Mouse (Mus musculus): ENCODE measurements around the gene Sbf2. TPM values are rescaled to one million over a fixed set of nuclear protein-coding genes. Genes with fewer than 3 reads are reported as not detected.

Sbf2 gene
- polyA plus RNA-seq, 1 experiment from 2014 or later = 44.0 TPM

GRCm38 (mm10) chr7:110288191-110288604, 326.5 kb downstream of the Sbf2 start:
- no peaks in the 10 kb centered on the region for H3K4me1 ChIP-seq (ENCODE audit: control insufficient read depth, insufficient read depth, low read length)
- H3K27me3 ChIP-seq (replicated peaks; ENCODE audit: control insufficient read depth, insufficient read depth, low read length) = no peaks in the 10 kb centered on the region
- no peak overlapping the region for H3K4me3 ChIP-seq (ENCODE audit: low read depth, low read length)
- H3K4me2 ChIP-seq (ENCODE audit: low read length) = no peak overlapping the region
- no peak overlapping the region for H3K9ac ChIP-seq (ENCODE audit: low read length)
- 88% methylated on average over 4 of the region's 4 CpGs for WGBS
- DNase-seq (ENCODE audit: low spot score) (no peak), ATAC-seq (no peak)
- no peak overlapping the region for H3K27ac ChIP-seq (ENCODE audit: low read depth, low read length)
- no peaks in the 10 kb centered on the region for H3K9me3 ChIP-seq (replicated peaks; ENCODE audit: control insufficient read depth, low read length)
- H3K36me3 ChIP-seq (ENCODE audit: control insufficient read depth, insufficient read depth, low read length) = no peaks in the 10 kb centered on the region

DNA sequence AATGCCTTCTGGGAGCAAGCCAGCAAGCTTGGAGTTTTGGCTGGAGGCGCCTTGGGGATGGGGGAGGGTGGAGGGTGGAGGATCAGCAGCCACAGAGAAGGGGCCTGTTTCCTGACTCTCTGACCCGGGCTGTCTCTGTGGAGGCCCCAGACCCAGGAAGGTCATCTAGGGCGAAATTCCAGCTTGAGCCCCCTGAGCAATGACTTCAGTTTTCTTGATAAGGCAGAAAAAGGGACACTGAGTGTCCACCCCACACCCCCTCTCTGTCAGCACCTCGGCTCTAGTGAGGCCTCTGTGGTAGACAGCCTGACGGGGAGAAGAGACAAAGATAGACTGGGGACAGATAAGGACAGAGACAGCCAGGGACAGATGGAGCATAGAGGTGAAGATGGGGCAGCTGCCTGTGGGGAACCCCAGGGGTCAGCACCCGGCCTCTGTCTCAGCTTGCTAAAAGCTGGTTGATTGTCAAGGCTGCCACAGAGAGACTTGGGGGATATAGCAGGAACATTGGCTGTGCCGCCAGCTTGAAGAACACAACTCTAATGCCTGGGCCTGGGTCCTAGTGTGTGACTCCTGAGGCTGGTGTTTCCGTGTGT, 327.1 kb downstream of the Sbf2 start:
- Histone ChIP-seq H3K9ac (ENCODE audit: low read length) (no peak overlapping the region), H3K4me3 (ENCODE audit: low read depth, low read length) (no peak overlapping the region), H3K27me3 (replicated peaks; ENCODE audit: control insufficient read depth, insufficient read depth, low read length) (no peaks in the 10 kb centered on the region), H3K27ac (ENCODE audit: low read depth, low read length) (no peak overlapping the region), H3K4me2 (ENCODE audit: low read length) (no peak overlapping the region), H3K9me3 (replicated peaks; ENCODE audit: control insufficient read depth, low read length) (no peaks in the 10 kb centered on the region), H3K36me3 (ENCODE audit: control insufficient read depth, insufficient read depth, low read length) (no peaks in the 10 kb centered on the region), H3K4me1 (ENCODE audit: control insufficient read depth, insufficient read depth, low read length) (no peaks in the 10 kb centered on the region)
- ATAC-seq (no peak), DNase-seq (ENCODE audit: low spot score) (no peak)
- 75% methylated on average over 8 of the region's 8 CpGs for WGBS

DNA sequence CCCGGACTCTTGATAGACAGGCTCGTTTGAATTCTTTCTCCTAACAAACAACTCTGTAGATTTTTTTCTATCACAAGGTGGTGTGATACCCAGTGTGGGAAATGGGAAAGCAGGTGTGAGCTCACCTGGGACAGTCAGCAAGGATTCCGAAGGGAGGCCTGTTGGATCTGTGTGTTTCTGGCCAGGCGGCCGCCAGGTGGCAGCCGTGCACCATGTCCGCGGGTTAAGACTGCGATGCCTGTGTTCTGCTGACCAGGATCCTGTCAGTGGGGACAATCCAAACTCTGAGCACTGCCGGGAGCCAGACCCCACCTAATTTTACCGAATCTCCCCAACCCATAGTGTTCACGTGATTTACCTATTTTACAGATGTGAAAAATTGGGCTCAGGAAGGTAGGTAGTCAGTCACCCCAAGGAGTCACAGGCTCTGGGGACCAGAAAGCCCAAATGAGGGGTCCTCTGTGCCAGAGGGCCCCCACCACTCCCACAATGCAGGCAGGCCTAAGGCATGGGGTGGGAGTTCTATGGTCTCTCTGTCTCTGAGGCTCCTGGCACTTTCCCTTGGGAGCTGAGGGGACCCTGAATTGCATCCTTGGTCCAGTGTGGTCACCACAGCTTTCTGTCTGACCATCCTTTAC, 327.8 kb downstream of the Sbf2 start:
- Histone ChIP-seq H3K36me3 (ENCODE audit: control insufficient read depth, insufficient read depth, low read length) (no peaks in the 10 kb centered on the region), H3K4me2 (ENCODE audit: low read length) (no peak overlapping the region), H3K27ac (ENCODE audit: low read depth, low read length) (no peak overlapping the region), H3K9ac (ENCODE audit: low read length) (no peak overlapping the region), H3K9me3 (replicated peaks; ENCODE audit: control insufficient read depth, low read length) (no peaks in the 10 kb centered on the region), H3K4me3 (ENCODE audit: low read depth, low read length) (no peak overlapping the region), H3K4me1 (ENCODE audit: control insufficient read depth, insufficient read depth, low read length) (no peaks in the 10 kb centered on the region), H3K27me3 (replicated peaks; ENCODE audit: control insufficient read depth, insufficient read depth, low read length) (no peaks in the 10 kb centered on the region)
- peak; percentile 90 for ATAC-seq
- WGBS = 6% methylated on average over 12 of the region's 12 CpGs
- peak; percentile 81 for DNase-seq (ENCODE audit: low spot score)

GRCm38 (mm10) chr7:110286198-110286732, 328.5 kb downstream of the Sbf2 start:
- Histone ChIP-seq H3K27ac (ENCODE audit: low read depth, low read length) (no peak overlapping the region), H3K4me2 (ENCODE audit: low read length) (no peak overlapping the region), H3K36me3 (ENCODE audit: control insufficient read depth, insufficient read depth, low read length) (no peaks in the 10 kb centered on the region; the same call in 1 of the 2 replicates), H3K27me3 (replicated peaks; ENCODE audit: control insufficient read depth, insufficient read depth, low read length) (no peaks in the 10 kb centered on the region), H3K9ac (ENCODE audit: low read length) (no peak overlapping the region), H3K4me3 (ENCODE audit: low read depth, low read length) (no peak overlapping the region), H3K4me1 (ENCODE audit: control insufficient read depth, insufficient read depth, low read length) (no peaks in the 10 kb centered on the region), H3K9me3 (replicated peaks; ENCODE audit: control insufficient read depth, low read length) (no peaks in the 10 kb centered on the region)
- ATAC-seq = no peak
- 85% methylated on average over 8 of the region's 8 CpGs for WGBS
- DNase-seq (ENCODE audit: low spot score) = no peak

DNA sequence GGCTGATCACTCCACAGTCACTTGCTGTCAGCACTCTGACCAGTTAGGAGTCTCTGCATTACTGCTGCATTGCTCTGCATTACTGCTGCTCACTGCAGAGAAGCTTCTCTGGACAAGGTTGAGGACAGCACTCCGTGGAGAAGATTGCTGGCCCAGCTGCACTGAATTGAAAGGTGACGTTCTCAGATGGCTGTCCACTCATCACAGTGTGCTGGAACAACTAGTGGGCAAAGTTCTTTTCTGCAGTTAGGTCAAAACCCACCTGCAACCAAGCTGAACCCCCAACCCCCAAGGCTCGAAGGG, 328.9 kb downstream of the Sbf2 start:
- Histone ChIP-seq H3K4me2 (ENCODE audit: low read length) (no peak overlapping the region), H3K4me3 (ENCODE audit: low read depth, low read length) (no peak overlapping the region), H3K27me3 (replicated peaks; ENCODE audit: control insufficient read depth, insufficient read depth, low read length) (no peaks in the 10 kb centered on the region), H3K9me3 (replicated peaks; ENCODE audit: control insufficient read depth, low read length) (no peaks in the 10 kb centered on the region), H3K9ac (ENCODE audit: low read length) (no peak overlapping the region), H3K4me1 (ENCODE audit: control insufficient read depth, insufficient read depth, low read length) (no peaks in the 10 kb centered on the region), H3K27ac (ENCODE audit: low read depth, low read length) (no peak overlapping the region), H3K36me3 (ENCODE audit: control insufficient read depth, insufficient read depth, low read length) (no peaks in the 10 kb centered on the region; the same call in 1 of the 2 replicates)
- 78% methylated on average over 3 of the region's 3 CpGs for WGBS
- ATAC-seq (no peak), DNase-seq (ENCODE audit: low spot score) (no peak)

DNA sequence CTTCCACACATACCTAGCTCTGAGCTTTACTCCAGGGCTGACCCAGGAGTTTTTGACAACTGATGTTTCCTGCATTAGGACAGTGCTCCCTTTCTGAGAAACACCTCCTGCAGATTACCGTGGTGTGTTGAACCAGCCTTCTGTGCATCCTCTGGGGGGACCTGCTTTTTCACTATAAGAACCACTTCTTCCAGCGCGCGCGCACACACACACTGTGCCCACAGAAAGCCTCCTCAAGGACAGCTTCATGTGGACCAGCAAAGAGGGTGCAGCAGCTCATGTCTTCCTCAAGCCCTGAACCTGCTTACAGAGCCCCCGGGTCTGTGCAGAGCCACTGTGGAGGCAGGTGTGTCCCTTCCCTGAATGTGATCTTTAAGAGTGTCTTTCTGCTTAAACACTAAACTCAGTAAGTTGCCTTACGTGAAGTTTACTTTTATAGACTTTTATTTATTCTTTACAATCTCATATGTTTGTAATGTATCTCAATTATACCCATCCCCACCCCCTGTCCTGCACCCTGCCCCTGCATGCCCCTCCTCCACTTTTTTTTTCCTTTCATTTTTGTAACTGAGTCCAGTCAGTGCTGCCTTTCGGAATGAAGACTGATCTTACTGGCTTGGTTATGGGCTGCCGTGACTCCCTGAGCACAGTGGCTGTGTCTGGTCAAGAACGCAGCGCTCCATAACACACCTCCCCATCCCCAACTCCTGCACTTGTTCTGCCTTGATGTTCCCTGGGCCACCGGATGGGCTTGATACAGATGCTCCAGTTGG, 329.5 kb downstream of the Sbf2 start:
- H3K4me1 ChIP-seq (ENCODE audit: control insufficient read depth, insufficient read depth, low read length) = no peaks in the 10 kb centered on the region
- H3K27ac ChIP-seq (ENCODE audit: low read depth, low read length) = no peak overlapping the region
- H3K4me2 ChIP-seq (ENCODE audit: low read length) = no peak overlapping the region
- H3K4me3 ChIP-seq (ENCODE audit: low read depth, low read length) = no peak overlapping the region
- WGBS = 94% methylated on average over 12 of the region's 12 CpGs
- no peaks in the 10 kb centered on the region for H3K27me3 ChIP-seq (replicated peaks; ENCODE audit: control insufficient read depth, insufficient read depth, low read length)
- no peak overlapping the region for H3K9ac ChIP-seq (ENCODE audit: low read length)
- no peaks in the 10 kb centered on the region for H3K9me3 ChIP-seq (replicated peaks; ENCODE audit: control insufficient read depth, low read length)
- H3K36me3 ChIP-seq (ENCODE audit: control insufficient read depth, insufficient read depth, low read length) = no peaks in the 10 kb centered on the region; the same call in 1 of the 2 replicates
- DNase-seq (ENCODE audit: low spot score) (no peak), ATAC-seq (no peak)

DNA sequence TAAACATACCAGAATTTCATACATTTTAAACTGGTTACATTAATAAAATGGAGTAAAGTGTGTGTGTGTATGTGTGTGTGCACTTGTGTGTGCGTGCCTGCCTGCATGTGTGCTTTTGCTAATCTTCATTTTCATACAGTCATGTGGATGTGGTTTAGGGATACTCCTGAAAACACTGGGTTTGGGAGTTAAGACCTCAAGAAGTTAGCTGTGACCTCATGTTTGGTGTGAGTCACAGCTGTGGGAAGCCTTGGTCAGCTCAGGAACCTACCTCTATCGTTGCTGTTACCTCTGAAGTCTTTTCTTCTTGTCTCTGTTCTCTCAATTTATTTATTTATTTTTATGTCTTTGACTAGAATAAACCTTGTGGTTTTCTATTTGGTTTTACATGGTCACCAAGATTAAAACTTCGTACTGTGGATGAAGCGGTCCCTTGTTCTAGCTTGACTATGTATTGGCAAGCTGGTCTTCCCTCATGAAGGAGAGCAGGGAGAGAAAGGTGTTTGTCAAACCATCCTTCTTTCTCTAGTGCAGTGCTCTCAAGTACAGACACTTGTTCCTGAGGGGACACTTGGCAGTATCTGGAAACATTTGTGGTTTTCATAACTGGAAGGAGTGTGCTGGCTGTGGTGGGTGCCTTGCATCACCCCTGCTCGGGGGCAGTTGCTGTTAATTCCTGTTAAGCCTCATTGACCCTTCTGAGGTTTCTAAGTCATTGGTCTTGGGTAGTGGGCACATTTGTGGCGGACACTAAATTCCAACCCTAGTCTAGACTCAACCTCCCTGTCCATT, 331.0 kb downstream of the Sbf2 start:
- Histone ChIP-seq H3K4me1 (ENCODE audit: control insufficient read depth, insufficient read depth, low read length) (no peaks in the 10 kb centered on the region), H3K9ac (ENCODE audit: low read length) (no peak overlapping the region), H3K4me3 (ENCODE audit: low read depth, low read length) (no peak overlapping the region), H3K27ac (ENCODE audit: low read depth, low read length) (no peak overlapping the region), H3K27me3 (replicated peaks; ENCODE audit: control insufficient read depth, insufficient read depth, low read length) (no peaks in the 10 kb centered on the region), H3K4me2 (ENCODE audit: low read length) (no peak overlapping the region), H3K9me3 (replicated peaks; ENCODE audit: control insufficient read depth, low read length) (no peaks in the 10 kb centered on the region), H3K36me3 (ENCODE audit: control insufficient read depth, insufficient read depth, low read length) (peaks cover 6% of the 10 kb centered on the region; the same call in 1 of the 2 replicates)
- ATAC-seq (no peak), DNase-seq (ENCODE audit: low spot score) (no peak)
- WGBS = 94% methylated on average over 6 of the region's 6 CpGs

GRCm38 (mm10) chr7:110282797-110283196, 331.9 kb downstream of the Sbf2 start:
- WGBS = 85% methylated on average over 11 of the region's 11 CpGs
- Histone ChIP-seq H3K27me3 (replicated peaks; ENCODE audit: control insufficient read depth, insufficient read depth, low read length) (no peaks in the 10 kb centered on the region), H3K9me3 (replicated peaks; ENCODE audit: control insufficient read depth, low read length) (no peaks in the 10 kb centered on the region), H3K36me3 (ENCODE audit: control insufficient read depth, insufficient read depth, low read length) (peaks cover 6% of the 10 kb centered on the region; the same call in 1 of the 2 replicates), H3K4me2 (ENCODE audit: low read length) (no peak overlapping the region), H3K4me1 (ENCODE audit: control insufficient read depth, insufficient read depth, low read length) (no peaks in the 10 kb centered on the region), H3K9ac (ENCODE audit: low read length) (no peak overlapping the region), H3K27ac (ENCODE audit: low read depth, low read length) (no peak overlapping the region), H3K4me3 (ENCODE audit: low read depth, low read length) (no peak overlapping the region)
- ATAC-seq = no peak
- no peak for DNase-seq (ENCODE audit: low spot score)
